Mouse (Mus musculus) frontal cortex, postnatal 10 days (tissue): Measurements from ENCODE around the gene Eml2.

Experiments
- DNase-seq, 2 experiments: peaks; one replicate each; pipeline ENCODE4 v3.0.0; 2022; ENCODE audit warnings: low spot score in 2 of 2, mixed read lengths in 1 of 2

Gene Eml2

GRCm38 (mm10) chr7:19230041-19230580 lies 53.9 kb downstream of the Eml2 start:
- DNase-seq, result no peak

DNA sequence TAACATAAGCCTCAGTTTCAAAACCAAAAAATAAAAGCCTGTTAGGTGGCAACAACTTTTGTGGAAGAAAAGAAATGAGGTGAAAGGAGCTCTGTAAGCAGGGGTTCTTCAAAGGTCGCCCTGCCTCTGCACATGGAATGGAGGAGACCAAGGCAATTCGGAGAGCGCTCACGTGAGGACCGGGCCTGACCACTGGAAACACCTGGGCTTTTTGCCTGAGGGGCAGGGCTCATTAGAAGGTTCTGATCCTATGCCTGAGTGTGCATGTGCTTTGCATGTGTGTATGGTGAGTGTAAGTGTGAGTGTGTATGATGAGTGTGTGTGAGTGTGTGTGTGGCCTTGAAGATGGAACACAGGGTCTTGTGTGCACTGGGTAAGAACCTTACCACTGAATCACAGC lies 54.7 kb downstream of the Eml2 start:
- no peak for DNase-seq

DNA sequence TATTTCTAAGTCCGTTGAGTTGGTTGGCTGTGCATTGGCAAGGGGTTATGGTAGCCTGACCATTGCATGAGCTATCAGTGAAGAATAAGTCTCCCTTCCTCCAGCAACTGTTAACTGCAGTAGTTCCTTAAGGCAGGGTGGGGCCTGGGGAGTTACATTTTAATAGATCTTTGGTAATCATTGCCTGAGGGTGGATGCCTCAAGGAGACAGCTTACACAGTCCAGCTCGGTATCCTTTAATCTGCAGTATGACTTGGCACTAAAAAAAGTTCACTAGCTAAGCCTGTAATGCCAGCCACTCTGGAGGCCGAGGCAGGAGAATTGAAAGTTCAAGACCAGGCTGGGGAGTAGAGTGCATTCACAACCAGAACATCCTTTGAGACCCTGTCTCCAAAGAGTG lies 55.6 kb downstream of the Eml2 start:
- no peak for DNase-seq

GRCm38 (mm10) chr7:19234652-19235051 lies 58.4 kb downstream of the Eml2 start:
- no peak for DNase-seq

GRCm38 (mm10) chr7:19235092-19235671 lies 59.0 kb downstream of the Eml2 start:
- DNase-seq, result no peak

GRCm38 (mm10) chr7:19236411-19236810 lies 60.2 kb downstream of the Eml2 start:
- no peak for DNase-seq

- DNase-seq, result no peak
These were observed 62.1 kb downstream of the Eml2 start for GRCm38 (mm10) chr7:19238344-19238743.

GRCm38 (mm10) chr7:19239423-19239822 lies 63.2 kb downstream of the Eml2 start:
- peak; percentile 76 to 85 for DNase-seq

DNA sequence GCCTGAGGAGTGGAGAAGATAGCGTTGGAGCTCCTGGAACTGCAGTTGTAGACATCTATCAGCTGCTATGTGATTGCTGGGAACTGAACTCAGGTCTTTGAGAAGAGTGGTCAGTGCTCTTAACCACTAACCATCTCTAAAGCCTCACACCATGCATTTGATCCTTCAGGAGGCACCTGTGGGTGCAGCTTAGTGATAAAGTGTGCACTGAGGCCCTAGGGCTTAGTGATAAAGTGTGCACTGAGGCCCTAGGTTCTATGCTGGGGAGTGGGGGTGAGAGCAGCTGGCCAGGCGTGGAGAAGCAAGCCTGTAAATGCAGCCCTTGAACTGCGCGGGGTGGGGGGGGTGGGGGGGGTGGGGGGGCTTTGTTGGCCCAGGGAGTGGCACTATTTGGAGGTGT lies 63.8 kb downstream of the Eml2 start:
- no peak for DNase-seq

DNA sequence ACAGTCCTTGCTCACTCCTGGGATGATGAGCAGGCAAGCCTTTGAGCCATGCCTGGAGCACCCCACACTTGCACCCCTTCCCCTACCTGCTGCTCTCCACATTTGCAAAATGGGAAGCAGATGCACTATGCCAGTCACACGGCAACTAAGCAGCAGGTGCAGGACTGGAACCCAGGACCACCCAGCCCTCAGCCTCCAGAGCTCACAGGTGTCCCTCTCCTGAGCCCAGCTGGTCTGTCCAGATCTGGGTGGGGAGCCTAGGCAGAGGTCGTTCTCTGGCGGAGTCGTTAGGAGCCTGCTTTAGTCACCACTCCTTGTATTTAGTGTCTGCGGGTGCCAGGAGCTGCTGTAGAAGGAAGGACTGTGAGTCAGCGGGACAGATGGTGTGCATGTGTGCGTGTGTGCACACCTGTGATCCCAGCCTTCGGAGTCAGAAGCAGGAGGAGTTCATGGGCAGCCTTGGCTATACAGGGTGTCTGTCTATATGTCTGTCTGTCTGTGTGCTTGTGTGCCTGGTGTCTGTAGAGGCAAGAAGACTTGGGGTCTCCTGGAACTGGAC lies 64.8 kb downstream of the Eml2 start:
- DNase-seq, result no peak

GRCm38 (mm10) chr7:19242005-19242404 lies 65.8 kb downstream of the Eml2 start:
- DNase-seq, result no peak

DNA sequence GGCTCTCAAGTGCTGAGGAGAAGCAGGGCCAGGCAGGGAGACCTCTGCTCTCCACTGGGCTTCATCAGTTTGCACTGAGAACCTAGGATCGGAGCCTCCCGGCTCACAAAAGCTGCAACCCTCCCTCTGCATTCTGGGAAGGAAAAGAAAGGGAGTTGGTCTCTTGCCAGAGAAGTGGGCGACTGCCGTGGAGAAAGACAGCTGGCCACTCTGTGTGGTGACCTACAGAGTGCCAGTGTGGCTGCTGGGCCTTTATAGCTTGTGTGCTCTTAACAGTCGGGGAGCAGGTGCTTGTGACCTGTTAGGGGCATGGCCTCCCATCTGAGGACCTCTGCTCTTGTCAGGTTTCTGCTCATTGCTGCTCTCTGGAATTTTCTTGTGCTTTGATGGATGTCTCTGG lies 67.6 kb downstream of the Eml2 start:
- DNase-seq, result no peak

GRCm38 (mm10) chr7:19245083-19245482 lies 68.9 kb downstream of the Eml2 start:
- DNase-seq, result no peak

DNA sequence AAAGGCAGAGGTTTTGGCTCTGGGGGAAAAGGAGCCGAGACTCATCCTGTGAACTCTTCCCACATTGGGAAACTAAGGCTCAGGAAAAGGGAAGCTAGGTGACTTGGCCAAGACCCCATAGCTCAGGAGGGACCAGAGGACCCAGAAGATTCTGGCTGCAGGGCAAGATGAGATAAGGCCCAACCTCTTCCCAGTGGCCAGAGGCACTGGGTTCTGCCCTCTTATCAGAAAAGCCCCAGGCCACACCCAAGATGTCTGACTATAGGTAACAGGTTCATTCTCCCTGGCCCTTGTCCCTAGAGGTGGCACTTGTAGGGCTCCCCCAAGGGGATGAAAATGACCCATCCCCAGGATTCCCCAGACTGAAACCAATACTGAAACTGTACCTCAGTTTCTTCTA lies 70.6 kb downstream of the Eml2 start:
- DNase-seq, result no peak

DNA sequence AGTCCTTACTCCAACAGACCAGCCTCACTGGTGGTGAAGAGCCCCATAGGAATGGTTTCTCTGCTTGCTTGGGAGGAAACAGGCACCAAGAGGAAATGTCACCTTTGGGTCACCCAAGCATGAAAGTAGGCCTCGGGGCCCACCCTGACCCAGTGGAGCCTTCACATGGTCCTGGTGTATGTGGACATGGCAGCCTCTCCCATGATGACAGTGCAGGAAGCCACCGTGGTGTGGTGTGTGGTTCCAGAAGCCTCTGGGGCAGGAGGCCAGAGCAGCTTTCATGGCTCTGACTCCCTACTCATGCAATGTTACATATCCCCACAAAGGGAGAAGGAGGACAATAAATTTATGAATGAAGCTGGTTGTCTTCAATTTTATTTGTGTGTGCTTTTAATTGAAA lies 71.3 kb downstream of the Eml2 start:
- DNase-seq, result no peak

GRCm38 (mm10) chr7:19252078-19252477 lies 75.9 kb downstream of the Eml2 start:
- DNase-seq, result no peak

GRCm38 (mm10) chr7:19253437-19253836 lies 77.2 kb downstream of the Eml2 start:
- no peak for DNase-seq

- no peak for DNase-seq
These were observed 79.2 kb downstream of the Eml2 start for GRCm38 (mm10) chr7:19255395-19255794.
